Mouse (Mus musculus) kidney, postnatal 10 days (tissue): ENCODE measurements around the gene Exph5.

Experiments
- DNase-seq: peaks from one replicate; pipeline ENCODE4 v3.0.0; 2021; ENCODE audit warnings: mixed read lengths

The Exph5 gene

GRCm38 (mm10) chr9:53375907-53376306, 74.4 kb downstream of the Exph5 start:
- no peak for DNase-seq

- DNase-seq, result no peak
Measured at GRCm38 (mm10) chr9:53376820-53377219, 75.3 kb downstream of the Exph5 start.

GRCm38 (mm10) chr9:53377597-53377996, 76.1 kb downstream of the Exph5 start:
- DNase-seq, result no peak

GRCm38 (mm10) chr9:53378171-53378570, 76.7 kb downstream of the Exph5 start:
- DNase-seq, result no peak

DNA sequence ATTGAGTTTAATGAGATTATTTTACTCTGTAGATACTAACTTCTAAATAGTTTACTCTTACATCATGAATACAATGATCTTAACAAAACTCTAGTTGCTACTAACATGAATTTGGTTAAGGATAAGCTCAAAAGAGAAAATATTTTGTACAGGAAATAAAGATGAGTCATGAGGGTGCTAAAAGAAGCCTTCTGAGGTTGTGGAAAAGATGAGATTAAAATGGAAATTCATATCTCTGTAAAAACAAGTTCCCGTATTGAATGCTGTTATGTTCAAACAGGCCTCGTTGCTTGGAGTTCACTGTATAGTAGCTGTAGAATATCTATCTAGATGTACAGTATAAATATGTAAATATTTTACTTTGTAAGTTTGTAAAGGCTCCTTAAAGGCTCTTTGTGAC, 79.1 kb downstream of the Exph5 start:
- DNase-seq, result no peak

DNA sequence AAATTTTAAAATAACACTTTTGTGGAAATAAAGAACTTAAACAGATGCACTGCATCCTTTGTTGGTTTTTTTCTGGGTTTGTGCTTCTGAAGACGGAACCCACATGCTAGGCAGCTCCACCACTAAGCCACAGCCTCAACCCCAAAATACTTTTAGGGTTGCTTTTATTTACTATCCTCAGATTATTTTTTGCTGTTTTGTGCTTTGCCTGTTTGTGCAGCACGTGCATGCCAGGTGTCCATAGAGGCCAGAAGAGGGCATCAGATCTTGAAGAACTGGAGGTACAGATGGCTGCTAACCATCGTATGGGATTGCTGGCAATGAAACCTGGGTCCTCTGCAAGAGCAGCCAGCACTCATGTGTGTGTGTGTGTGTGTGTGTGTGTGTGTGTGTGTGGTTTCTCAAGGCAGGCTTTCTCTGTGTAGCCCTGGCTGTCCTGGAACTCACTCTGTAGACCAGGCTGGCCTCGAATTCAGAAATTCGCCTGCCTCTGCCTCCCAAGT, 79.7 kb downstream of the Exph5 start:
- no peak for DNase-seq

DNA sequence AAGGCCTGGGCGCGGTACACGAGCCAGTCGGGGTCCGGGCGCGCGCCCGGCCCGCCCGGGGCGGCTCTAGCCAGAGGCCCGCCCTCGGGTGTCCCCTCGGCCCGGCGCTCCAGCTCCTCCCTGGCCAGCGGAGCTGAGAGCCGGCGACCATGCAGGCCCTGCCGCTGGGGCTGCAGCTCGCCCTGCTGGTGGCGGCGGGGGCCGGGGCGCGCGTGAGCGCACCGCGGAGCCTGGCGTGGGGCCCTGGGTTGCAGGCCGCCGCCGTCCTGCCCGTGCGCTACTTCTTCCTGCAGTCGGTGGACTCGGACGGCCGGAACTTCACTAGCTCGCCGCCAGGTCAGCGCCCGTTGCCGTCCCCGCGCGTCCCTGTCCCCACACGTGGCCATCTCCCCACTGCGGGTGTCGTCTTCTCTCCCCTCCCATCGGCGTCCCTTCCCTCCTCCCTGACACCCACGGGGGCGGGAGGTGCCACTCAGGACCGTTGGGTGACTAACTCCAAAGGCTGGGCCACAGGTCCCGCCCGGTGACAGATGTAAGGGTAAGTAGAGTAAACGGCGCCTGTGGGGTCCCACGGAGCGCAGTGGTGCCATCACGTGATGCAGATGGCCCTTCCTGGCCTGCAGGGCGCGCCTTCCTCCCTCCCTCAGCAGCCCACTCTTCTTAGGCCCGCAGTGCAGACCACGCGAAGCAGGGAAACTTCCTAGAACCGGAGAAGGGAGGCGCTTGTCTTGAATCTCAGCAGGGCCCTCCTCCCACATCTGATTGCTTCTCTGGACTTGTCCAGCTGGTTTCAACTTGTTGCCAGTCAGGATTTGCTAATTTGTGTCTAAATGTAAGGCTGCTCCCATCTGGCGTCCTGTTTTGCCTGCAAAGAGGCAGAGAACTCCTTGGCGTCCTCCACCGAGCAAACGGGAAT, 82.7 kb downstream of the Exph5 start, which contains the start of gene Kdelc2:
Gene Kdelc2, plus strand, starts transcription at position 75 of the 916 bp plus-strand sequence.
- peak; percentile 88 for DNase-seq

DNA sequence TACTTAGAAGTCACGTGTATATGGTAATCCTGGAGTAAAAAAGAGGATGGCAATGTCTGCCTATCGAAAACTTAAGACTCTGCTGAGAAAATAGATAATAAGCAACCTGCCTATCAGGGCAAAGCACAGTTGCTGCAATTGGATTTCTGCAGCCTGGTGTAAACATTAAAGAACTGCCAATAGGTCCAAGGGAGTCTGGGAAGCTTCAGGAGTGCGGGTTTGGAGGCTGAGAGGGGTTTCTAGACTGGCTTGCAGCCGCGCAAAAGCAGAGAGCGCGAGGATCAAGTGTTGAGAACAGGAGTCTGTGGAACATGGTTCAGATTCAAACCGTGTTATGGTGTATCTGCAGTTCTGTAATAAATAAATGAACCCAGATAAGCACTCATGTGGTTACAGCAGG, 83.4 kb downstream of the Exph5 start:
- DNase-seq, result peak; percentile 36

- no peak for DNase-seq
Measured at GRCm38 (mm10) chr9:53387431-53387830, 86.0 kb downstream of the Exph5 start.

DNA sequence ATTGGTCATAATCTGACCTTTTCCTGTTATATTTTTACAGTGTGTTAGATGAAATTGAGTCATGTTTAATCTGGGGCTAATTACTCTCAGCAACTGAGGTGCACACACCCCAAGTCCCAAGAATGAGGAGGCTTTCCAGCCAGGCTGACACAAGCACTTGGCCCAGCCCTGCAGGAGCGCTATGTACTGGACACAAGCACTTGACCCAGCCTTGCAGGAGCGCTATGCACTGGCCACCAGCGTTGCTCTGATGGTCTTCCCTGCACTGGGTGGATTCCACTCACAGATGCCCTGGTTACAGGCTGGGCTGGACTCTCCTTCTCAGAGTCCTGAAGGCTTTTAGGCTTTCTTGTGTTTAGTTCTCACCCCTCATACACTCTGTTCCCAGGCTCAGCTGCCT, 87.6 kb downstream of the Exph5 start:
- DNase-seq, result no peak

GRCm38 (mm10) chr9:53390136-53390535, 88.7 kb downstream of the Exph5 start:
- no peak for DNase-seq

GRCm38 (mm10) chr9:53397685-53398387, 96.4 kb downstream of the Exph5 start:
- no peak for DNase-seq

DNA sequence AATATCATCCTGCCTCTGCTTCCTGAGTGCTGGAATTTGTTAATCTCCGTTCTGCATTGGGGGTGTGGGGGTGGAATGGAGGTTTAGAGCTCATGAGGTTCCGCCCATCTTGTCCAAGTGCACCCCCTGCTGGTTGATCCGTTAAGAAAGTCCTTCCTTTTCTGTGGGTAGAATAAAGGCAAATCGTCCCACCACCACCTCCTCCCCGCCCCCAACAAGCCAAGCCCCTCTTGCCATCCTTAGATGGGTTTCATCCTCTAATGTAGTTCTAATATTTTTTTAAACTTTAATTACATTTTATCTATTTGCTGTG, 96.9 kb downstream of the Exph5 start:
- peak; percentile 80 for DNase-seq

DNA sequence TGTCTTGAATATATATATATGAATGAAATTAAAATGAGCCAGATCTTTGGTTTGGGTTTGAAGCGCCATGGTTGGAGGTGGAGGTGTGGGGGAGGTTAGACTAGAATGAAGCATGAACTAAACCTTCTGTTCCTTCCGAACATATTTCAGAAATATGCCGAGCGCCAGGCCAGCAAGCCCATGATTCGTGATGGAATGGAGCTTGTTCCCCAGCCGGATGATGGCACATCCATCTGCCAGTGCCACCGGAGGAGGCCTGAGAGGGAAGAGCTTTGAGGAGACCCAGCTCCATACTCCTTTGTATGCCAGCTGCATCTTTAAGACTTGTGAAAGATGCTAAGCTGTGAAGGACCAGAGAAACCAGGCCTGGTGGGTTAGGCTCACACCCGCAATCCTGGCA, 98.1 kb downstream of the Exph5 start:
- no peak for DNase-seq

GRCm38 (mm10) chr9:53400696-53401095, 99.2 kb downstream of the Exph5 start:
- DNase-seq, result no peak

GRCm38 (mm10) chr9:53401146-53401545, 99.7 kb downstream of the Exph5 start:
- peak; percentile 41 for DNase-seq

DNA sequence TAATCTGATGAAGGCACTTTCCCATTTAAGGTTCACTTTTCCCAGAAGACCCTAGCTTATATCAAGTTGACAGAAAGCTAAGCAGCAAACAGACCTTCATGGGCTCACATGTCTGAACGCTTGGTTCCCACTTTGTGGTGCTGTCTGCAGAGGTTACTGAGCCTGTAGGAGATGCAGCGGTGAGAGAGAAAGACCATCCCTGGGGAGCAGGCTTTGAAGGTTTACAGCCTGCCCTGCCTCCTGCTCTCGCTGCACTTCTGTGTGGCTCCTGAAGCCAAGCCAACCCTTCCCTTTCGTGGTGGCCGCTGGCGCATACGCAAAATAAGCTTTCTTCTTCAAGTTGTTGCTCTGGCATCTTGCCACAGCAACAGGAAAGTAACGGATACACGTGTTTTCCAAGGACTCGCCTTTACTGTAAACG, 100.8 kb downstream of the Exph5 start, which contains the start of gene 4930550C14Rik:
Gene 4930550C14Rik, plus strand, starts transcription at position 35 of the 421 bp plus-strand sequence.
- DNase-seq, result peak; percentile 76

DNA sequence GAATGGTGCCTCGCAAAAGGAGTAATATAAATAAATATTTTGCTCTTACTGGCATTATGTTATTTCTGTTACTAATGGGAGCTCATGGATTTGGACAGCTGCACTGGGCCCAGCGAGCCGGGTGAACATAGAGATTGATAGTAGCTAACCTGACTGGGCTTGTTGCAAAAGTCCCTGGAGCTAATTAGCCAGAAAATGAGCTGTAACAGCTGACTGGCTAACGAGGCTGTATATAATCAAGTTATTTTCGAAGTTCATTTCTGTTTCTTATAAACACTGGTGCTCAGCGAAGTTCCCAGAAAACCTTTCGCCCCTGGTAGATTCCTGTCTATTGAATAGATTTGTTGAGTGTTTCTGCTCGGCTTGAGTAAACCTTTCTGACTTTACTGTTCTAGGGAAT, 101.5 kb downstream of the Exph5 start:
- no peak for DNase-seq

GRCm38 (mm10) chr9:53404050-53404752, 102.7 kb downstream of the Exph5 start:
- DNase-seq, result no peak

DNA sequence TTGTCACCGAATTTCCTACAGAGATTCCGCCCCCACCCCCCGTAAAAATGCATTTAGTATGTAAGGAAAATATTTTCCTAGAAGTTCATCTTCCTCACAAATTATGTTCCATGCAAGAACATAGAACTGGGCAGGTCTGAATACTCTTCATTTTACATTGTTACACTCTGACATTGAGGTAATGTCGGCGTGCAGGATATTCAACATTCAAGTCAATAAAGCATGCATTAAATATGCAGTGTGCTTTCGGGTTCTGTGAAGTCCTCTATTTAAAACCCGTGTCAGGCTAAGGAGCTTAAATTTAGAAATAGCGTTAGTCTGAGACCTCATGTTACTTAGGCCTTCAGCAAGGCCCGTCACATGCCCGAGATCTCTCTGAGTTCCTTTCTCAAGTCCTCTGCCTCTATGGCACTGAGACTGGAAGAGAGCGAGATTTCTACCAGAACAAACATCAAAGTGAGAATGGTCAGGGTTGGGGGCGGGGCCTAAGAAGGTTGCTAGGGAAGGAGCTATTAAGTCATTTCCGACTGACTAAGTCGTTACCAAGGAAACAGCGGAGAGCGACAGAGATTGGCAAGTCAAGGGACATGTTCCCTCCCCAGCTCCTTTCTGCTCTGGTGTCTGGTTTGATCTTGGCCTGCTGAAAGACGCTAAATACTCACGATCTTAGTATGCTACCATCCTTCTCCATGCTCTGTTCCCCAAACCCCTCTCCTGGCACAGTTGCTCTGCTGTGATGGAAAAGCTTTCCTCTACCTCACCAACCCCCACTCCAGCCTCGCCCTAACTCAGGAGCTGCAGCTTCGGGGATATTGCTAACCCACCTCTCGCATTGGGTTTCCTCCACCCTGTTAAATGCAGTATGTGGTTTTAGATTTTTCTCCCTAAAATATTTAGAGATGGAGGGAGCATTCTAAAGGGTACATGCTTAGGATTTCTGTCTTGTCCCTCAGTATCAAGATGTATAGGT, 103.6 kb downstream of the Exph5 start:
- peak; percentile 86 for DNase-seq

DNA sequence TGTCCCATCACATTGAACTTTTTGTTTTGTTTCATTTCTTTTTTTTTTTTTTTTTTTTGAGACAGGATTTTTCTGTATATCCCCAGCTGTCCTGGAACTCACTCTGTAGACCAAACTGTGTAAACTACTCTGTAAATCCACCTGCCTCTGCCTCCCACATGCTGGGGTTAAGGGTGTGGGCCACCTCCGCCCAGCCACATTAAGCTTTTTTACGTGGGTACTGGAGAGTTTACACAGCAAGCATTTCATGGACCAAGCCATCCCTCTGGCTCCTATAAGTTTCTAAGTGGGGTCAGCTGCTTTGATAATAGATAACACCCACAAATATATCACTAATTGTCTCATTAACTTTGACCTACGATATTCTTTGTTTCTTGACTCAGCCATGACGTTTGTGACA, 107.1 kb downstream of the Exph5 start:
- DNase-seq, result no peak

DNA sequence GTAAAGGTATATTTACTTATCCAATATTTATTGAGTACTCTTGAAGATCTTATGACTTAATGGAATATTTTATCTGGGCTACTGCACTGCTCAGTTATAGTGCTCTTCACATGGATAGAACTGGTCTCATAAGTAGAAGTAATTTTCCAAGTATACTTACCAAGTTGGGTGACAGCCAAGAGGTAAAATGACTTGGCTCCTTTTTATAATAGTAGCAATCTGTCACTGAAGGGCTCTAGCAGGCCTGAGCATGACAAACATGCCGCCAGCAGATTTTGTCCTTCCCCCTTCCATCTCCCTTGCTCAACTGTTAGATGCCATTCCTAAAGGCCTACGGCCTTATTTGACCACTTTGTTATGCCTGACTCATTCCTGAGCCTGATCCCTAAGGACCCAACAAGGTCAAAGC, 107.5 kb downstream of the Exph5 start:
- no peak for DNase-seq
